Mouse (Mus musculus): ENCODE measurements at regions not wholly inside any gene's neighbourhood (a gene's known extent, or its start where the extent isn't known, plus 50 kb on each side); places are given as distances from the start of the nearest gene placed in this dataset.

- H3K27me3 ChIP-seq: no peaks in the 10 kb centered on the region
- 77% methylated on average over 10 of the region's 10 CpGs for WGBS
- no peak overlapping the region for H3K9ac ChIP-seq
- no peak overlapping the region for H3K27ac ChIP-seq
- no peaks in the 10 kb centered on the region for H3K9me3 ChIP-seq
- no peak for ATAC-seq (ENCODE audit: low FRiP score)
- H3K36me3 ChIP-seq: no peaks in the 10 kb centered on the region
- no peak overlapping the region for H3K4me2 ChIP-seq
- H3K4me3 ChIP-seq: no peak overlapping the region
- peaks cover 5% of the 10 kb centered on the region for H3K4me1 ChIP-seq (replicated peaks)
These were observed 63.8 kb upstream of the Gm6793 start for GRCm38 (mm10) chr8:112078621-112079020.

GRCm38 (mm10) chr8:112072205-112072604, 57.4 kb upstream of the Gm6793 start:
- no peaks in the 10 kb centered on the region for H3K36me3 ChIP-seq
- no peak overlapping the region for H3K4me2 ChIP-seq
- peaks cover 5% of the 10 kb centered on the region for H3K4me1 ChIP-seq (replicated peaks)
- 87% methylated on average over 14 of the region's 14 CpGs for WGBS
- no peak overlapping the region for H3K27ac ChIP-seq
- no peak overlapping the region for H3K9ac ChIP-seq
- no peak overlapping the region for H3K4me3 ChIP-seq
- H3K27me3 ChIP-seq: no peaks in the 10 kb centered on the region
- no peaks in the 10 kb centered on the region for H3K9me3 ChIP-seq
- ATAC-seq (ENCODE audit: low FRiP score): no peak

- Histone ChIP-seq H3K27me3 (no peaks in the 10 kb centered on the region), H3K4me1 (replicated peaks) (peaks cover 5% of the 10 kb centered on the region), H3K4me2 (no peak overlapping the region), H3K4me3 (no peak overlapping the region), H3K27ac (no peak overlapping the region), H3K36me3 (no peaks in the 10 kb centered on the region), H3K9me3 (no peaks in the 10 kb centered on the region), H3K9ac (no peak overlapping the region)
- WGBS: 83% methylated on average over 8 of the region's 8 CpGs
- ATAC-seq (ENCODE audit: low FRiP score): no peak
These were observed 55.4 kb upstream of the Gm6793 start for GRCm38 (mm10) chr8:112070251-112070650.

Data from hindbrain, embryonic 13.5 days (tissue).